Mouse (Mus musculus): ENCODE results near the gene Fancm. TPM values are rescaled to one million over a fixed set of nuclear protein-coding genes. Genes with fewer than 3 reads are reported as not detected.

The Fancm gene
- polyA plus RNA-seq, 1 experiment, result 4.3 TPM

DNA sequence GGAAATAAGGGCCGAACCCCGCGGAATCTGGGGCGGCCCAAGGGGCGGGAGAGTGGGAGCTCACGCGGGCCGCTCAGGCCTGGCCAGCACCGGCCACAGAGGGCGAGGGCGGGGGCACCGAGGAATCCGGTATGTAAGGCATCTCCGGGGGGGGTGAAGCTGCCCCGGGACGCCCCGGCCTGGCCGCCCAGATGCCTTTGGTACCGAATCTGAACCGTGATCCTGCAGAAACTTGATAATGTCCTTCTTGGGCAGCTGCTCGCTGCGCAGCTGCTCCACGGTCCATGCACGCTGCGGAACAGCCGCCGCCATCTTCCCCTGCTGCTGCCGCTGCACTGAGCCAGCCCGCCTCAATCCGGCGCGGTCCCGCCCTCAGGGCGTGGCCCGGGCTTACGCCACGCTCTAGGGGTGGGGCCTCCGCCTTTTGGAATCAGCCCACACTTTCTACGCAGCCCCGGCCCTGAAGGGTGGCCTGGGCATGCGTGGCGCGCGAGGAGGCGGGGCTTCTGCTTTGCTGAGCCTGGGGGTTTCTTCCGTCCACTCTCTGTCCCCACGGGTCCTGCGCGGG, 1.7 kb upstream of the Fancm start, which contains the start of gene Fkbp3:
Gene Fkbp3 (minus strand): TSS at position 397 of the 568 bp plus-strand sequence.
- Histone ChIP-seq H3K27ac (ENCODE audit: control insufficient read depth, insufficient read depth, low read length) (no peak within 1 kb of the TSS), H3K4me1 (replicated peaks; ENCODE audit: control insufficient read depth, insufficient read depth, low read length) (peaks cover 9% of the 10 kb centered on the region), H3K36me3 (ENCODE audit: control insufficient read depth, insufficient read depth, low read length) (peaks cover 4% of the 10 kb centered on the region), H3K27me3 (ENCODE audit: control insufficient read depth, insufficient read depth, low read length) (no peaks in the 10 kb centered on the region), H3K4me3 (ENCODE audit: control insufficient read depth, insufficient read depth, low read length) (peak within 1 kb of the TSS; percentile 70)
- peak; percentile 98 for DNase-seq
- WGBS, result under 1% methylated on average over 49 of the region's 49 CpGs
- peak; percentile 98 for TF ChIP-seq POLR2A (IDR thresholded peaks at IDR 0.05; ENCODE audit: control insufficient read depth, extremely low read depth, insufficient read depth, low read length, poor library complexity)
- TF ChIP-seq CTCF (IDR thresholded peaks at IDR 0.05; ENCODE audit: borderline replicate concordance, control insufficient read depth, extremely low read depth, insufficient read depth, low read length, poor library complexity), result 0 out of 2 replicates have a peak, but pooled peaks have one; percentile 25

GRCm38 (mm10) chr12:65074651-65075050, 752 bp upstream of the Fancm start:
- Histone ChIP-seq H3K36me3 (ENCODE audit: control insufficient read depth, insufficient read depth, low read length) (no peaks in the 10 kb centered on the region), H3K27ac (ENCODE audit: control insufficient read depth, insufficient read depth, low read length) (no peak overlapping the region), H3K4me3 (ENCODE audit: control insufficient read depth, insufficient read depth, low read length) (no peak overlapping the region), H3K4me1 (replicated peaks; ENCODE audit: control insufficient read depth, insufficient read depth, low read length) (peaks cover 9% of the 10 kb centered on the region), H3K27me3 (ENCODE audit: control insufficient read depth, insufficient read depth, low read length) (no peaks in the 10 kb centered on the region)
- no peak for DNase-seq
- WGBS, result 53% methylated on average over 7 of the region's 7 CpGs
- no peak for TF ChIP-seq POLR2A (IDR thresholded peaks at IDR 0.05; ENCODE audit: control insufficient read depth, extremely low read depth, insufficient read depth, low read length, poor library complexity)
- no peak for TF ChIP-seq CTCF (IDR thresholded peaks at IDR 0.05; ENCODE audit: borderline replicate concordance, control insufficient read depth, extremely low read depth, insufficient read depth, low read length, poor library complexity)

DNA sequence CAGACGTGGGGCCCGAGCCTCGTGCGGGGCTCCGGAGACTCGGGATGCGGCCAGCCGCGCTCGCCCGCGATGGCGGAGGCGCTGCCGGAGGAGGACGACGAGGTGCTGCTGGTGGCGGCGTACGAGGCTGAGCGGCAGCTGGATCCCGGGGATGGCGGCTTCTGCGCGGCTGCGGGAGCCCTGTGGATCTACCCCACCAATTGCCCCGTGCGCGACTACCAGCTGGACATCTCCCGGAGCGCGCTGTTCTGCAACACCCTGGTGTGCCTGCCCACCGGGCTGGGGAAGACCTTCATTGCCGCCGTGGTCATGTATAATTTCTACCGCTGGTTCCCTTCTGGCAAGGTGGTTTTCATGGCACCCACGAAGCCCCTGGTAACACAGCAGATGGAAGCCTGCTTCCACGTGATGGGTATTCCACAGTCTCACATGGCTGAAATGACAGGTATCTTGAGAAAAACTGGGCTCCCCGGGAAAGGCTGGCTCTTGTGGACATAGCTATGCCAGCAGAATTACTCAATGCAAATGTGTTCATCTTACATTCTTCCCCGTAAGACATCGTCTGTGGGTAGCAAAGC, 419 bp downstream of the Fancm start:
- TF ChIP-seq CTCF (IDR thresholded peaks at IDR 0.05; ENCODE audit: borderline replicate concordance, control insufficient read depth, extremely low read depth, insufficient read depth, low read length, poor library complexity) (peak; percentile 35; the same call in 1 of the 2 replicates), POLR2A (IDR thresholded peaks at IDR 0.05; ENCODE audit: control insufficient read depth, extremely low read depth, insufficient read depth, low read length, poor library complexity) (no peak)
- Histone ChIP-seq H3K27ac (ENCODE audit: control insufficient read depth, insufficient read depth, low read length) (no peak overlapping the region), H3K27me3 (ENCODE audit: control insufficient read depth, insufficient read depth, low read length) (no peaks in the 10 kb centered on the region), H3K36me3 (ENCODE audit: control insufficient read depth, insufficient read depth, low read length) (no peaks in the 10 kb centered on the region), H3K4me3 (ENCODE audit: control insufficient read depth, insufficient read depth, low read length) (peak overlapping the region; percentile 100), H3K4me1 (replicated peaks; ENCODE audit: control insufficient read depth, insufficient read depth, low read length) (peaks cover 9% of the 10 kb centered on the region)
- DNase-seq, result no peak
- under 1% methylated on average over 41 of the region's 41 CpGs for WGBS

GRCm38 (mm10) chr12:65076906-65077305, 1.5 kb downstream of the Fancm start:
- Histone ChIP-seq H3K36me3 (ENCODE audit: control insufficient read depth, insufficient read depth, low read length) (no peaks in the 10 kb centered on the region), H3K4me3 (ENCODE audit: control insufficient read depth, insufficient read depth, low read length) (no peak overlapping the region), H3K27ac (ENCODE audit: control insufficient read depth, insufficient read depth, low read length) (no peak overlapping the region), H3K27me3 (ENCODE audit: control insufficient read depth, insufficient read depth, low read length) (no peaks in the 10 kb centered on the region), H3K4me1 (replicated peaks; ENCODE audit: control insufficient read depth, insufficient read depth, low read length) (peaks cover 9% of the 10 kb centered on the region)
- no peak for DNase-seq
- TF ChIP-seq CTCF (IDR thresholded peaks at IDR 0.05; ENCODE audit: borderline replicate concordance, control insufficient read depth, extremely low read depth, insufficient read depth, low read length, poor library complexity) (no peak), POLR2A (IDR thresholded peaks at IDR 0.05; ENCODE audit: control insufficient read depth, extremely low read depth, insufficient read depth, low read length, poor library complexity) (no peak)
- WGBS, result 90% methylated on average over 9 of the region's 9 CpGs

DNA sequence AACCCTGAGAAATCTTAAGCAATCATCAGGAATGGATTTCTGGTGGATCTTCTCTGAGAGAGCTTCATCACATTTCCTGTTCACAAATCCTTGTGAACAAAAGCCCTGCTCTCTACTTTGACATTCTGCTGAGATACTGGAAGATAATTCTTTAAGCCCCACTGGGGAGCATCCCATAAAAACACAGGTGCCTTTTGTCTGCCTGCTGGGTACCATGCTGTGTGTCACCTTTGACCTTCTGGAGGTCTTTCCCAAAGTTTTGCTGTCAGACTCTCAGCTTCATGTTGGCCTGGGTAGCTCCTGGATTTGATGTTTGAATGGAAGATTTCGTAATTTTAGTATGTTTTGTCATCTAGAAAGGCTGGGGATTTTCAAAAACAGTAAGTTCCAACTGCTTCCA, 33.3 kb downstream of the Fancm start:
- DNase-seq, result no peak
- TF ChIP-seq POLR2A (IDR thresholded peaks at IDR 0.05; ENCODE audit: control insufficient read depth, extremely low read depth, insufficient read depth, low read length, poor library complexity), result no peak
- TF ChIP-seq CTCF (IDR thresholded peaks at IDR 0.05; ENCODE audit: borderline replicate concordance, control insufficient read depth, extremely low read depth, insufficient read depth, low read length, poor library complexity), result no peak
- no peaks in the 10 kb centered on the region for H3K27me3 ChIP-seq (ENCODE audit: control insufficient read depth, insufficient read depth, low read length)
- no peaks in the 10 kb centered on the region for H3K4me1 ChIP-seq (replicated peaks; ENCODE audit: control insufficient read depth, insufficient read depth, low read length)
- 97% methylated on average over 1 of the region's 1 CpGs for WGBS
- H3K4me3 ChIP-seq (ENCODE audit: control insufficient read depth, insufficient read depth, low read length), result no peak overlapping the region
- H3K27ac ChIP-seq (ENCODE audit: control insufficient read depth, insufficient read depth, low read length), result no peak overlapping the region
- H3K36me3 ChIP-seq (ENCODE audit: control insufficient read depth, insufficient read depth, low read length), result peaks cover 22% of the 10 kb centered on the region

- WGBS, result 88% methylated on average over 3 of the region's 3 CpGs
- no peak for DNase-seq
- Histone ChIP-seq H3K4me1 (replicated peaks; ENCODE audit: control insufficient read depth, insufficient read depth, low read length) (no peaks in the 10 kb centered on the region), H3K27ac (ENCODE audit: control insufficient read depth, insufficient read depth, low read length) (no peak overlapping the region), H3K36me3 (ENCODE audit: control insufficient read depth, insufficient read depth, low read length) (peaks cover 9% of the 10 kb centered on the region), H3K27me3 (ENCODE audit: control insufficient read depth, insufficient read depth, low read length) (no peaks in the 10 kb centered on the region), H3K4me3 (ENCODE audit: control insufficient read depth, insufficient read depth, low read length) (no peak overlapping the region)
- TF ChIP-seq CTCF (IDR thresholded peaks at IDR 0.05; ENCODE audit: borderline replicate concordance, control insufficient read depth, extremely low read depth, insufficient read depth, low read length, poor library complexity) (no peak), POLR2A (IDR thresholded peaks at IDR 0.05; ENCODE audit: control insufficient read depth, extremely low read depth, insufficient read depth, low read length, poor library complexity) (no peak)
Measured at GRCm38 (mm10) chr12:65111503-65111902, 36.1 kb downstream of the Fancm start.
